Mouse (Mus musculus) thymus, adult 18-20 months (tissue): ENCODE results near the gene Ciao2b.

Experiments
- DNase-seq, 2 experiments: peaks; one replicate each; pipeline ENCODE4 v3.0.0; 2022; ENCODE audit warnings: mixed read lengths in 2 of 2

Gene Ciao2b

GRCm38 (mm10) chr8:104613119-104613518 lies 28.6 kb downstream of the Ciao2b start:
- no peak for DNase-seq

- DNase-seq: no peak
These were observed 30.2 kb downstream of the Ciao2b start for GRCm38 (mm10) chr8:104611613-104612012.

- DNase-seq: no peak
These were observed 31.5 kb downstream of the Ciao2b start for GRCm38 (mm10) chr8:104610185-104610766.

- DNase-seq: no peak
These were observed 32.5 kb downstream of the Ciao2b start for GRCm38 (mm10) chr8:104609222-104609621.

GRCm38 (mm10) chr8:104607944-104608343 lies 33.8 kb downstream of the Ciao2b start:
- DNase-seq: no peak

- DNase-seq: no peak
These were observed 35.4 kb downstream of the Ciao2b start for GRCm38 (mm10) chr8:104606329-104606728.

- DNase-seq: no peak
These were observed 38.5 kb downstream of the Ciao2b start for GRCm38 (mm10) chr8:104603245-104603593.

- DNase-seq: peak; percentile 61 to 75
These were observed 39.1 kb downstream of the Ciao2b start for GRCm38 (mm10) chr8:104602468-104603244.

GRCm38 (mm10) chr8:104601941-104602371 lies 39.8 kb downstream of the Ciao2b start:
- no peak for DNase-seq

GRCm38 (mm10) chr8:104601386-104601785 lies 40.4 kb downstream of the Ciao2b start:
- no peak for DNase-seq

- no peak for DNase-seq
These were observed 43.3 kb downstream of the Ciao2b start for GRCm38 (mm10) chr8:104598496-104598895.

GRCm38 (mm10) chr8:104597656-104598055 lies 44.1 kb downstream of the Ciao2b start:
- DNase-seq: no peak

- no peak for DNase-seq
These were observed 45.8 kb downstream of the Ciao2b start for GRCm38 (mm10) chr8:104595773-104596536.

- DNase-seq: no peak
These were observed 47.0 kb downstream of the Ciao2b start for GRCm38 (mm10) chr8:104594611-104595362.

GRCm38 (mm10) chr8:104593536-104594325 lies 48.0 kb downstream of the Ciao2b start:
- no peak for DNase-seq

- no peak for DNase-seq
These were observed 49.2 kb downstream of the Ciao2b start for GRCm38 (mm10) chr8:104592566-104592965.

- peak in 1 of 2 experiments; percentile 12 for DNase-seq
These were observed 49.9 kb downstream of the Ciao2b start for GRCm38 (mm10) chr8:104591856-104592255.

- peak; percentile 84 to 91 for DNase-seq
These were observed 50.5 kb downstream of the Ciao2b start, which contains the start of gene Pdp2 for GRCm38 (mm10) chr8:104591133-104591834. Gene Pdp2 (plus strand): TSS chr8:104591451.

- no peak for DNase-seq
These were observed 51.5 kb downstream of the Ciao2b start for GRCm38 (mm10) chr8:104590284-104590683.
